Mouse (Mus musculus) kidney, postnatal 25 days (tissue): Measurements from ENCODE around the gene Slc28a2.
"Not testable (repeated sequence)": the region's sequence is repeated elsewhere in the genome, so short reads cannot be mapped to it uniquely, and the experiment has no call there.

ENCODE experiments used
- DNase-seq, 2 experiments: peaks; one replicate each; pipeline ENCODE4 v3.0.0; 2021; ENCODE audit warnings: mixed read lengths in 2 of 2

Slc28a2 gene

DNA sequence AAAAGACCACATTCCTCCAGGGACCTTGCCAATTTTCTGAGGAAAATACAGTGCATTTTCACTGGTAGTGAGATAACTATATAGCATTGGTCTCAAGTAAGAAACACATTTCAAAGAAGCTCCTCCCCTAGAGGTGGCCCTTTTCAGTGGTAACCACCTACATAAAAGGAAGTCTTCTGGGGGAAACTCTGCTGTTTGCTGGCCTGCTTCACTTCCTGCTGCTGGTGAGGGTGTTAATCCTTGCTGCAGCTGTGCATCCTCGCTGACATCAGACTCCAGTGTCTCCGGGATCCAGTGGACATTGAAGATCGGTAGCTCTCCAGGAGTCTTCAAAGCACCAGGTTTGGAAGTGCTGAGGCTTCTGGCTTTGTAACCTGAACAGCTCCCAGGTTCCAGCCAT lies at the start of gene Slc28a2:
Gene Slc28a2, plus strand, starts transcription at position 278 of the 400 bp plus-strand sequence.
- DNase-seq = not testable (repeated sequence)

DNA sequence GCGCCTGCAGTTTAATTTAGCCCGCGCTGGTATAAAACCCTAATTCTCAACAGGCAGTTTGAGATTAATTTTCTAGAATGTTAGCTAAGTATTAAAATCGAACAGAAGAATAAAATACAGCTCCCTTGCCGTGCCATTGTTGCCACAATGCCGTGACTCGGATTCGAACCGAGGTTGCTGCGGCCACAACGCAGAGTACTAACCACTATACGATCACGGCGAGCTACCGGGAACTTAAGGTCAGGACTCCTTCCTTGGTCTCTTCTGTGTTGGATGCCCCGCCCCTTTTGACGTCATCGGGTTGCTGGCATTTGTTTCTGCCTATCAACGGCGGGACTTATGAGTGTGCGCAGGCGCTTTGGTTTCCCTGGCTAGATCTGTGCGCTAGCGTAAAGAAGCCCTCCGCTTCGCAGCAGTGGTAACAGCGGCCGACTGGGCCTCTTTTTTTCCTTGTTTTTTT lies 49.0 kb upstream of the Slc28a2 start:
- peak; percentile 98 to 99 for DNase-seq

DNA sequence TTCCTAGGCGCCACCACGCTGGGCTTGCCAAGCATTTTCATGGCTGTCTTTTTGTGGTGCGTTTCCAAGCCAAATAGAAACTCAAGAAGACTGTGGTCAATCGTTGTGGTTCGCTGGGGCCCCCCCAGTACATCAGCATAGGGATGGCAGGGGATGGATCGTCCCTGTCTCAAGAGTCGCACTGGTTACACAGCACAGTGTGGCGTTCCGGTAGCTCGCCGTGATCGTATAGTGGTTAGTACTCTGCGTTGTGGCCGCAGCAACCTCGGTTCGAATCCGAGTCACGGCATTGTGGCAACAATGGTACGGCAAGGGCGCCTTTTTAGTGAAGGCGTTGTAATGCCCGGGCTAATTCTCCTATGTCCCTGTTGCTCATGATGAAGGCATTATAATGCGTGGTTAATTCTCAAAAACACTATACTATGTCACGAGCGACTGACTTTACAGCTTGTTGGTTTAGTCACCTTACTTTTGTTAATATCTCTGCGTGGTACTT lies 48.5 kb upstream of the Slc28a2 start:
- DNase-seq = peak; percentile 77

DNA sequence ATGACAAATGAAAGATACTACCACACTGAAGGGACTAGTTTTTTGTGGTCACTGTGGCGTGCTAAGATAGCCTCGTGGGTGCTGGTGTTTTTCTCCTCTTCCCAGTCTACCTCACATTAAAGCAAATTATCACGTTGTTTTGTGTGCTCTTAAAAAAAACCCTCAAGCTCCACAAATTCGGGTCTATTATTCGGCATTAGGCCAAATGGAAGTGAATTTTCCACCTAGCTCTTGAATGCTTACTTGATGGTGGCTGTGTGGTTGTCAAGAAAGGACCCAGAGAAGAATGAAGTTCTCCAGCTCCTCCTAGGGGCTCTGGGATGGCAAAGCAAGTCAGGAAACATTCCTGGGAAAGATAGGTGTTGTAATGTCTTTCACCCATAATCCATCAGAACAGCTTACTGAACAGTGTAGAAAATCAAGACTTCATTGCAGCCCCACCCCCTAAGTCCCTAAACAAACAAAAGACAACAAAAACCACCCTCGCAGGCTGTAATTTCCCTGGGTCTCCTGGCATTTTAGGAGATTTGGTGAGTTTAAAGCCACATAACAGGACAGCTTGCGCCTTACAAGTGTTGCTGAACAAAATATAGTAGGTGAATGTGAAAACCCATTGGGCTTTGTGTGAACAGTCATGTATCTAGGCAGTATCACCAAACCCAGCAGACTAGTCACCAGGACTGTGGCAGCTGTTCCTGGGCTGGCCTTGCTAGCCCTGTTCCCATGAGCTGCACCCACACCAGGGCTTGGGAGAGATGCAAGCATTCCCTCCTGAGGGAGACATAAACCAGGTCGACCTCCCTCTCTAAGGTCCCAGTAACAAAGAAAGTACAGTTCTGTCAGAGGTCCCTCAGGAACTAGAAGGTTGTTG lies 47.6 kb upstream of the Slc28a2 start:
- peak; percentile 54 to 66 for DNase-seq

DNA sequence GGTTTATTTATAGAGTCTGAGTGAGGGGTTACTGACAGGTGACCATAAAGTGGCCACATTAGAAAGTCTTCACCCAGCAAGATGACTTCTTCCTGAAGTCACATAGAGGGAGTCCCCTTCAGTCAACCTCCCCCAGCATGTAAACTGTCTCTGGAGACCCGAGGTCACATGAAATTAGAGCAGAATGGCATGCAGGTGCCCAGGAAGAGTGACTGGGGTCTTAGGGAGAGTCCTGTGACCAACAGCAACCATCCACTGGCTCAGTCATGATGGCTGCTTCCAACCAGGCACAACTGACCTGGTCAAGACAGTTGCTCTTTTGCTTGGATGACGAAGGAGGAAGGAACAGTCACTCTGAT lies 47.0 kb upstream of the Slc28a2 start:
- DNase-seq = no peak

DNA sequence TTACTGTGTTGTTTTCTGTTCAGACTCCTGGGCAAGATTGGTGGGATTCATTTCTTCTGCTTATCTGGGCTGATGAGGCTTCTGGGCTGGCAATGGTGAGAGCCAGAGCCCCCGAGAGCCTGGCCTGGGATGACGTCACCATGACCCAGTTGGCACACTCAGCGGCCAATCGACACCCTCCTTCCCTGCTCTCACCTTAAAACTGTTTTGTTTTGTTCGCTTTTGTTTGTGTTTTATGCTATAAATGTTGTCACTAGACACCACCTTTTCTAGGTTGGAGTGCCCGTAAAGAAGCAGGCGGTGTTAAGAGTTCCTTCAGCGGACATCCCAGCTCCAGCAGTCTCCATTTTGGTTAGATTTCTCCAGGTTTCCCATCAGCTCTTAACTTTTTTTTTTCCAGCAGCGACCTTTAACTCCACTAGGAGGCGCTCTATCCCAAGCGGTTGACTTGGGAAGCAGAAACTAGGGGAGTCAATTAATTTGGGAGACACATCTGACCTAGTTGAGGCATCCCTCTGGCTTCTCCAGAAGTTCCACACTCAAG lies 45.4 kb upstream of the Slc28a2 start:
- peak; percentile 55 to 67 for DNase-seq

DNA sequence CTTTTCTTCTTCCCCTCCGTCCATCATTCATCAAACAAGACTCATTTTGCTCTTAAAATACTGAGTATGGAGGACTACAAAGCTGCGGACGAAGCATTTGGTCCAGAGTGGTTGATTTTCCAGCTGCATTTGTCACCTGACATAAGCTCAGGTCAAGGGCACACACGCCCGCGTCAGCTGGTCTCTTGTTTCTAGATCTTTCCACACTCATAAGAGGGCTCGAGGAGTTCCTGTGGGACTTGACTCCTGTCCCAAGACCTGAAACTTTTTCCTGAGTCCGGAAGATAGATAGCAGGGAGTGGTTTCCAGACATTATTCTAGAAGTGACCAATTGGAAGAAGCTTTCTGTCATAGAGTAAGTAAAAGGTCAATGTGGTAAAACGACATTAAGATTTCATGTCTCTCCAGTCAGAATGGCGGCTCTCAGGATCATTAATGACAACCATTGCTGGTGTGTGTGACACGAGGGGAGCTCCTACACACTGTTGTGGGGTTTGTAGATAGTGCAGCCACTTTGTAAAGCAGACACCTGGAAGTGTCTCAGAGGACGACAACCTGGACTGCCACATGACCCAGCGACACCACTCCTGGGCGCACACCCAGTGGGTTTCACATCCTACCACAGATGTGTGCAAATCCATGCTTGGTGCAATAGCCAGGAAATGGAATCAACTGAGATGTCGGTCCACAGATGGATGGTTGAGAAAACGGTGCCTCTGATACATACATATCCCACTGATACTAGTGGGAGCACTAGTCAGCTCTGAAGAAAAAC lies 44.8 kb upstream of the Slc28a2 start:
- DNase-seq = peak; percentile 44 to 68

DNA sequence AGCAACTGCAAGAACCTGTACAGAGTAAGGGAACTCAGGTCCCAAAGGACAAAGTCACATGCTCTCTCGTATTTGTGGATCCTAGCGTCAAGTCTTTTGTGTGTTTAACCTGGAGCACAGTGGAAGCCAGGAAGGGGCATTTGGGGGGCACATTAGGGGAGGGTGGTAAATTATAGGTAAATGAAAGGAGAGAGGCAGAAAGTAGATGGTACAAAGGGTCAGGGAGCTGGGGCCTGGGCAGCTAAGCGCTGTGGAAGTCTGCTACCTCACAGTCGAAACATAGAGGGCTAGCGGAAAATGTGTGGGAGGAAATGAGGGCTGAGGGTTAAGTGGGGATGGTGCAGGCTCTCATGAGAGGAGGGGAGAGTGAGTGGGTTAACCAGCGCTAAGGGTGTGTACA lies 44.2 kb upstream of the Slc28a2 start:
- DNase-seq = no peak

DNA sequence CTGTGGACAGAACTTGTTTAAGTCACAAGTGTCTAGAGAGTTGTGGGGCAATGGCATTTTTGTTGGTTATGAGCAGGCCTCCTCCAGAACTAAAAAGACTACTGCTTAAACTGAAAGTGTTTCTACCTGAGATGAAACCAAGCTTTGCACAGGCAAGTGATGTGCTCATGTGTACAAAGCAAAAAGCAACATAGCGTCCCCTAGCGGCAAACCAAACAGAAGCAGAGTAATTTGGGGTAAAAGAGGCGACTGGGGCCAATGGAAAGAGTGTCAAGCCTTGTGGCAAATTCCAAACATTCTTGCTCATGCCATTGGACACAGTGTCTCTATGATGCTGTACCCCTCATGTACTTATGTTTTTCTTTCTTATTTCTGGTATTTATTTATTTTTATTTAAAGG lies 41.2 kb upstream of the Slc28a2 start:
- DNase-seq = no peak

DNA sequence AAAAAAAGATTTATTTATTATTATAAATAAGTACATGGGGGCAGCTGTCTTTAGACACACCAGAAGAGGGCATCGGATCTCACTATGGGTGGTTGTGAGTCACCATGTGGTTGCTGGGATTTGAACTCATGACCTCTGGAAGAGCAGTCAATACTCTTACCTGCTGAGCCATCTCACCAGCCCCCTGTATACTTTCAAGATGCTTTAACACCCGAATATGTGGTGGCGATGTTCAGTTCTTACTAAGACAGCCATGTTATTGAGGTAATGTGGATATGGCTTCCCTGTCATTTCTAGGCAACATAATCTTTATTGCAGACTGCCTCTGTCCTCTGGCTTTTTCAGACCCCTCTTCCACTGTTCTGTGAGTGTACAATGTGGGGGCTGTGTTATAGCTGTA lies 39.1 kb upstream of the Slc28a2 start:
- DNase-seq = not testable (repeated sequence)

DNA sequence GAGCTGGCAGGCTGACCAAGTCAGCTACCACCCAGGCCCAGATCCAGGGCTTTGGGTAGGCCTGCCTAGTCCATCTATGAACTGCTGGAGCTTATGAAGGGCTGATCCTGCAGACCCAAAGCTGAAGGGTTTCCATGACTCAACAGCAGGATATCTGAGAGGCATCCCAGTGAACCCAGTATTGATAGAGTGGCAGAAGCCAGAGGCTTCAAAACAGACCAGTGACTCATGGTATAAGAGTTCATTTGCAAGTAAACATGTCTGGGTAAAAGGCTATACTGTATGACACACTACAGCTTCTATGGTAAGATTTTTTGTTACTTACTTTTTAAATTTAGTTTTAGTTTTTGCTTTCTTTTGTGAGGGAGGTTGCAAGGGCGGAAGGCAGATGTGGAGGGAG lies 30.1 kb upstream of the Slc28a2 start:
- DNase-seq = no peak

DNA sequence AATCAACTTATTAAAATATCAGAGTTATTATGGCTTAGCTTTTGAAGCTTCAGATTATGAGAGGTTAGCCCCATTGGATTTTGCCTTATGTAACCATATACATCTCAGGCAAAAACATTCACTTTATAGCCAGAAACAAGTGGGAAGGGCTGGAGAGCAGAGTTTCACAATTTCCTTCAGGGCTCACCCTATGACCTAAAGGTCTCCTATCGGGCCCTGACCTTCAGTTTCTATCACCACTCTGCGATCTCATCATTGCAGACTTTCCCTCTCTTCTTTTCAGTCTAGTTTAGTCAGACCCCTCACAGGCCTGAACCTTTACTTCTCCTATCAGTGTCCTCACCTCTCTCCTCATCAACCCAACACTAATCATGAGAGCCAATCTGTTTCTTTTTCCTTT lies 18.7 kb upstream of the Slc28a2 start:
- no peak for DNase-seq

DNA sequence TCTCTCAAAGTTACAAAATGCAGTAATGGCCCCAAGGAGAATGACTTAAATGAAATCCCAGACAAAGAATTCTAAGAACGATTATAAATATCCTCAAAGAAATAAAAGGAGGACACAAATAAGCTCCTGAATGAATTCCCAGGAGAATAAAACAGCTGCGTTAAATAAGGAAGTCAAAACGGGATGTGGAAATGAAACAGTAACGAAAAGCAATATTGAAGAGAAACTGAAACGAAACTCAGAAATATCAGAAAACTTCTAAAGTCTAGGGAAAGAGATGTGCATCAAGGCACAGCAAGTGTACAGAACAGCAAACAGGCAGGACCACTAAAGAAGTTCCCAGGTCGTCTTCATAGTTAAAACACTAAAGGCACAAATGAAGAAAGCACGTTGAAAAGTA lies 17.3 kb upstream of the Slc28a2 start:
- no peak for DNase-seq

DNA sequence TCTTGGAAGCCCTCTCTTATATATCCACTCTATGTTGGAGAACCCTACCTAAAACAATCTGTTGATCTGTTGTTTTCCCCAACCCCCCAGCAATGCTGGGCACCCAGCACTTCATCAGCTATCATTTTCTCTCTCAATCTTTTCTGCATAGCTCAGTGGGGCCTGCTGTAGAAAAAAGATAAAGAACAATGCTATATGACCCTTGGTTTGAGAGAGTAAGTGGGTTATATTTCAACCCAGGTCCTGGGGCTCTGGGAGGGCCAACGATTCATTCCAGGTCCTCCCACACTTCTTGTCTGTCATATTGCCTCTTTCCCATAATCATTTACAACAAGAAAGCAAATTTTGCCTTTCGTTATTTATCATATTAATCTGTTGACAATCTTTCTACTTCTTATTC lies 368 bp downstream of the Slc28a2 start:
- DNase-seq = not testable (repeated sequence)

DNA sequence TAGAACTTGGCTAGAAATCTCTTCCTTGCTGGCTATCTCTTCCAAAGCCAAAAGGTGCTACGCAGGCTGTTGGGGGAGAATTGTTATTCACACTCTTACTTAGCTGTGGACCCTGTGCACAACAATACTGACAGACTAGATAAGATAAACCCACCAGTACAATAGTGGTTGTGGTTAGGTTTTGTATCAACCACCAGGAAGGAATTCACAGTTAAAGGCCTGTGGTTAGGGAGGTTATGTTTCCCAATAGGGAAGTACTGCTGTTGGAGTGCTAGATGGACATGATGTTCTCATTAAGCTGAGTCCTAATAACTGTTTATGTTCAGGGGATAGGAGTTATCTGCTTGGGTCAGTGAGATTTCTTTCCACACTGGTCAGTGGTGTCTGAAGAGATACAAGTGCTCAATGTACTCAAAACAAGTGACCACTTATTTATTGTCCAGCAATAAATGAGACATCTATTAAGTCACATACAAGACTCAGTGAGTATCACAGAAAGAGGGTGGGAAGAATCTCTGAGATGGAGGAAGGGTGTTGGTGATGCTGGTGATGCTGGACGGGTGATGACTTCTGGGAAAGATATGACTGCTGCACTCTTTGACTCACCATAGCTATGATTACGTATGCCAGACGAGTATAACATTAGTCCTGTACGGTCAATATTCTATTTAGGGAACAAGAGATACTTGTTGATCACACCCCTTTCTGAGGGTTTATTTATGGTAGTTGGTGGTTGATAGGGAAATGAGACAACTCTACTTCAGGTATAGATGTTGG lies 12.6 kb downstream of the Slc28a2 start:
- DNase-seq = not testable (repeated sequence)

DNA sequence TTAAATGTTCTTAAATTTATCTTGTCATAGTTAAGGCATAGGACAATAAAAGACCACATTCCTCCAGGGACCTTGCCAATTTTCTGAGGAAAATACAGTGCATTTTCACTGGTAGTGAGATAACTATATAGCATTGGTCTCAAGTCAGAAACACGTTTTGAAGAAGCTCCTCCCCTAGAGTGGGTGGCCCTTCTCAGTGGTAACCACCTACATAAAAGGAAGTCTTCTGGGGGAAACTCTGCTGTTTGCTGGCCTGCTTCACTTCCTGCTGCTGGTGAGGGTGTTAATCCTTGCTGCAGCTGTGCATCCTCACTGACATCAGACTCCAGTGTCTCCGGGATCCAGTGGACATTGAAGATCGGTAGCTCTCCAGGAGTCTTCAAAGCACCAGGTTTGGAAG lies 14.2 kb downstream of the Slc28a2 start:
- not testable (repeated sequence) for DNase-seq

DNA sequence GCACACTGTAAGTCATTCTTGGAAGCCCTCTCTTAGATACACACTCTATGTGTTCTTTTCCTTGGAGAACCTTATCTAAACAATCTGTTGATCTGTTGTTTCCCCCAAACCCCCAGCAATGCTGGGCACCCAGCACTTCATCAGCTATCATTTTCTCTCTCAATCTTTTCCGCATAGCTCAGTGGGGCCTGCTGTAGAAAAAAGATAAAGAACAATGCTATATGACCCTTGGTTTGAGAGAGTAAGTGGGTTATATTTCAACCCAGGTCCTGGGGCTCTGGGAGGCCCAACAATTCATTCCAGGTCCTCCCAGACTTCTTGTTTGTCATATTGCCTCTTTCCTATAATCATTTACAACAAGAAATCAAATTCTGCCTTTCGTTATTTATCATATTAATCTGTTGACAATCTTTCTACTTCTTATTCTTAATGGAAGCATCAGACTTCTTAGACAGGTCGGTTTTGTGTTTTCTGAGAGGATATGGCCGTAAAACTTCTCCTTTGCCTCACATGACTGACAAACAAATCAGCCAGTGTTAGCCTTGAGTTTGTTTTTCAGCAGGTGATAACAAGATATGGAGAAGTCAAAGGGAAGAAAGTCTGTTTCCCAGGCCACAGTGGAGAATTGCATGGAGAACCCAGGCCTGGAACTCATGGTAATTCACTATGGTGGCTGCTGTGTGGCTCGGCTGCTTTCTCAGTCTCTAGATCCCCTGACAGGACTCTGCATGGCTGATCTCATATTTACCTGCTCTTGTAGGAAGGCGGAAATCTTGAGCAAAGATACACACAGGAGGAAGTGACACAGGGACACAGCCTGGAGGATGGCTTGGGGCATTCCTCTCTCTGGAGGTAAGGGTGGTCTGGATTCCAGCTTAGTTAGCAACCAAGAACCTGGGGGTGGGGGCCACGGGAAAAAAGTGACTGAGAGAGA lies 15.0 kb downstream of the Slc28a2 start:
- DNase-seq = no peak

DNA sequence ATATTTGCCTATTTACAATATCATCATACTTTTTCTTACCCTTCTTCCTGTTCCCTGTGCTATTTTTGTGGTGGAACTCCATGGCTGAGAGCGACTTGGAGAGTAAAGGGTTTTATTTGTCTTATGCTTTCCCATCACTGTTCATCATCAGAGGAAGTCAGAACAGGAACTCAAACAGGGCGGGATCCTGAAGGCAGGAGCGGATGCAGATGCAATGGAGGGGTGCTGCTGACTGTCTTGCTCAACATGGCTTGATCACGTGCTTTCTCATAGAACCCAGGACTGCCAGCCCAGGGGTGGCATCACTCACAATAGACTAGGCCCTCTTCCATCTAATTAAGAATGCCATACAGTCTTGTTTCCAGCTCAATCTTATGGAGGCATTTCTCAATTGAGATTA lies 24.1 kb downstream of the Slc28a2 start:
- DNase-seq = no peak

DNA sequence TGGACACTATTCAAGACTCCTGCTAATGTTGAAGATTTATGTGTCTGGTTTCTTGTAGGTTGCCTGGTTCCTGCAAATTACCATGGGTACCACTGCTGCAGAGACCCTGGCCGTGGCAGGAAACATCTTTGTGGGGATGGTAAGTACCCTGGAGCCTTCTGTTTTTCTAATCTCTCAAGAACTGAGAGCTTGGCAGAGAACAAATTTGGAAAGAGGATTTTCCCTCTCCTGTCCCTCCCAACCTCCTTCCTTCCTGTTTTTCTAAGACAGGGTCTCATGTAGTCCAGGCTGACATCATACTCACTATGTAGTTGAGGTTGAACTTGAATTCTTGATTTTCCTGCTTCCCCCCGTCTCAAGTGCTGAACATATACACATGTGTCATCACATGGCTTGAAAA lies 26.1 kb downstream of the Slc28a2 start:
- no peak for DNase-seq

DNA sequence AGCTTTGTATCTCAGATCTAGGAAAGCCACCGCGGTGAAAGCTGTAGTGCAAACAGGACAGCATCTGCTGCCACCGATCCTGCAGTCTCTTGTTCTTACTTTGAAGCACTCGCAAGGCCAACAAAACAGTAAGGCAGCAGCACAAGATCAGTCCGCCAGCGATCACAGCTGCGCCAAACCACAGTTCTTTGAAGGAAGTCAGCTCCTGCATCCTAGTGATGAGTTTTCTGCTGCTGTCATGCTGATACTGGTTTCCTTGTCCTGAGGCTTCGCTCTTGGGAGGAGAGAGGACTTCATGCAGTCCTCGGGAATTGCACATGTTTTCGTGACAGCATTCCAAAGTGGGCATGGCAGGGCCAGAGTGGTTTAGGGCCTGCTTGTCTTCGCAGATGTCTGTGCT lies 40.6 kb downstream of the Slc28a2 start:
- DNase-seq = no peak

DNA sequence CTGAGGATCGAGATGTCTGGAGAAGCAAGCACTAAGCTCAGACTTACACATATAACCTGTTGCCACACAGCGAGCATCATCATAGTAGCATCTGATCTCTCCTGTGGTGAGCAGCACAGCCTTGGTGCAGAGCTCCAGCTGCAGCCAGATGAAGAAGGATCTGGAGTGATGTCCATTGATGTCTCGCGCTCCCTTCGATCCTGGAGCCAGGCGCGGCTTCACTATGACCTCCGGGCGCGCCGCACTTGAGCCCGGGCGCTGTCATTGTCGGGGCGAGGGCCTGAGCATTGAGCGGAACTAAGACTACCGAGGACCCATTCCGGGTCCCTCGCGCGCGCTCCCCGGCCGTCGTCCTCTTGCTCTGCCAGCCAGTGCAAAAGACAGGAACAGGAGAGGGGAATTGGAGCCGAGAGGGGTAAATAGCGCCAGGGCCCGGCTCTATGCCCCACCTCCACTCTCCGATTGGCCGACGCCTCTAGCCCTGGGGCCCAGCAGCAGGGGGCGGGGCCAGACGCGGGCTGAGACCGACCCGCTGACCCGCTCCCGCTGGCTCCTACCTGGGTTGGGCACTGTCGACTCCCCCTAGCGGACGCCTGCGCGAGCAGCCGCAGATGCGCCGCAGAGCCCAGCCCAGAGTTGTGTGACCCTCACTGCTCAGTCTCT lies 41.2 kb downstream of the Slc28a2 start:
- DNase-seq = peak; percentile 96 to 98
